Mouse (Mus musculus): ENCODE results near the gene P2ry1. TPM values are rescaled to one million over a fixed set of nuclear protein-coding genes. Genes with fewer than 3 reads are reported as not detected.

P2ry1 gene
- polyA plus RNA-seq, 1 experiment: 1.4 TPM

GRCm38 (mm10) chr3:60982109-60982508 lies 20.5 kb upstream of the P2ry1 start:
- H3K27me3 ChIP-seq (ENCODE audit: control insufficient read depth, insufficient read depth, low read length, poor library complexity, severe bottlenecking): no peaks in the 10 kb centered on the region
- H3K9ac ChIP-seq (ENCODE audit: low read depth, poor library complexity, severe bottlenecking): no peak overlapping the region
- no peaks in the 10 kb centered on the region for H3K36me3 ChIP-seq (ENCODE audit: control insufficient read depth, insufficient read depth, low read length, poor library complexity, severe bottlenecking)
- no peaks in the 10 kb centered on the region for H3K4me1 ChIP-seq (ENCODE audit: control insufficient read depth, insufficient read depth, low read length)
- H3K9me3 ChIP-seq (replicated peaks; ENCODE audit: control insufficient read depth, insufficient read depth, low read length, poor library complexity, severe bottlenecking): no peaks in the 10 kb centered on the region
- H3K4me3 ChIP-seq (ENCODE audit: low read depth, low read length): no peak overlapping the region
- no peak overlapping the region for H3K27ac ChIP-seq (ENCODE audit: insufficient read depth, low read length)
- no peak for TF ChIP-seq EP300 (IDR thresholded peaks at IDR 0.05; ENCODE audit: insufficient read depth, low read depth, low read length)
- no peak for TF ChIP-seq CTCF (IDR thresholded peaks at IDR 0.05; ENCODE audit: low read depth, low read length)
- no peak for TF ChIP-seq POLR2A (IDR thresholded peaks at IDR 0.05; ENCODE audit: insufficient read depth, low read length)

GRCm38 (mm10) chr3:60998064-60998463 lies 4.5 kb upstream of the P2ry1 start:
- no peak overlapping the region for H3K4me3 ChIP-seq (ENCODE audit: low read depth, low read length)
- no peaks in the 10 kb centered on the region for H3K36me3 ChIP-seq (ENCODE audit: control insufficient read depth, insufficient read depth, low read length, poor library complexity, severe bottlenecking)
- TF ChIP-seq POLR2A (IDR thresholded peaks at IDR 0.05; ENCODE audit: insufficient read depth, low read length): no peak
- no peak for TF ChIP-seq CTCF (IDR thresholded peaks at IDR 0.05; ENCODE audit: low read depth, low read length)
- TF ChIP-seq EP300 (IDR thresholded peaks at IDR 0.05; ENCODE audit: insufficient read depth, low read depth, low read length): no peak
- H3K9me3 ChIP-seq (replicated peaks; ENCODE audit: control insufficient read depth, insufficient read depth, low read length, poor library complexity, severe bottlenecking): no peaks in the 10 kb centered on the region
- H3K9ac ChIP-seq (ENCODE audit: low read depth, poor library complexity, severe bottlenecking): no peak overlapping the region
- peaks cover 2% of the 10 kb centered on the region; the same call in 1 of the 2 replicates for H3K27me3 ChIP-seq (ENCODE audit: control insufficient read depth, insufficient read depth, low read length, poor library complexity, severe bottlenecking)
- no peak overlapping the region for H3K27ac ChIP-seq (ENCODE audit: insufficient read depth, low read length)
- H3K4me1 ChIP-seq (ENCODE audit: control insufficient read depth, insufficient read depth, low read length): no peaks in the 10 kb centered on the region

GRCm38 (mm10) chr3:60999715-61000114 lies 2.9 kb upstream of the P2ry1 start:
- Histone ChIP-seq H3K4me3 (ENCODE audit: low read depth, low read length) (no peak overlapping the region), H3K27me3 (ENCODE audit: control insufficient read depth, insufficient read depth, low read length, poor library complexity, severe bottlenecking) (peaks cover 5% of the 10 kb centered on the region), H3K36me3 (ENCODE audit: control insufficient read depth, insufficient read depth, low read length, poor library complexity, severe bottlenecking) (no peaks in the 10 kb centered on the region), H3K9me3 (replicated peaks; ENCODE audit: control insufficient read depth, insufficient read depth, low read length, poor library complexity, severe bottlenecking) (no peaks in the 10 kb centered on the region), H3K4me1 (ENCODE audit: control insufficient read depth, insufficient read depth, low read length) (peaks cover 2% of the 10 kb centered on the region), H3K27ac (ENCODE audit: insufficient read depth, low read length) (no peak overlapping the region), H3K9ac (ENCODE audit: low read depth, poor library complexity, severe bottlenecking) (no peak overlapping the region)
- TF ChIP-seq POLR2A (IDR thresholded peaks at IDR 0.05; ENCODE audit: insufficient read depth, low read length) (no peak), CTCF (IDR thresholded peaks at IDR 0.05; ENCODE audit: low read depth, low read length) (no peak), EP300 (IDR thresholded peaks at IDR 0.05; ENCODE audit: insufficient read depth, low read depth, low read length) (no peak)

GRCm38 (mm10) chr3:61000747-61001146 lies 1.8 kb upstream of the P2ry1 start:
- Histone ChIP-seq H3K27ac (ENCODE audit: insufficient read depth, low read length) (no peak overlapping the region), H3K9ac (ENCODE audit: low read depth, poor library complexity, severe bottlenecking) (no peak overlapping the region), H3K36me3 (ENCODE audit: control insufficient read depth, insufficient read depth, low read length, poor library complexity, severe bottlenecking) (no peaks in the 10 kb centered on the region), H3K27me3 (ENCODE audit: control insufficient read depth, insufficient read depth, low read length, poor library complexity, severe bottlenecking) (peaks cover 7% of the 10 kb centered on the region), H3K4me1 (ENCODE audit: control insufficient read depth, insufficient read depth, low read length) (peaks cover 2% of the 10 kb centered on the region), H3K4me3 (ENCODE audit: low read depth, low read length) (no peak overlapping the region), H3K9me3 (replicated peaks; ENCODE audit: control insufficient read depth, insufficient read depth, low read length, poor library complexity, severe bottlenecking) (no peaks in the 10 kb centered on the region)
- TF ChIP-seq CTCF (IDR thresholded peaks at IDR 0.05; ENCODE audit: low read depth, low read length) (no peak), POLR2A (IDR thresholded peaks at IDR 0.05; ENCODE audit: insufficient read depth, low read length) (no peak), EP300 (IDR thresholded peaks at IDR 0.05; ENCODE audit: insufficient read depth, low read depth, low read length) (no peak)

- peak overlapping the region; percentile 54 for H3K9ac ChIP-seq (ENCODE audit: low read depth, poor library complexity, severe bottlenecking)
- H3K9me3 ChIP-seq (replicated peaks; ENCODE audit: control insufficient read depth, insufficient read depth, low read length, poor library complexity, severe bottlenecking): no peaks in the 10 kb centered on the region
- TF ChIP-seq EP300 (IDR thresholded peaks at IDR 0.05; ENCODE audit: insufficient read depth, low read depth, low read length) (no peak), POLR2A (IDR thresholded peaks at IDR 0.05; ENCODE audit: insufficient read depth, low read length) (no peak), CTCF (IDR thresholded peaks at IDR 0.05; ENCODE audit: low read depth, low read length) (no peak)
- no peaks in the 10 kb centered on the region for H3K36me3 ChIP-seq (ENCODE audit: control insufficient read depth, insufficient read depth, low read length, poor library complexity, severe bottlenecking)
- peaks cover 2% of the 10 kb centered on the region for H3K4me1 ChIP-seq (ENCODE audit: control insufficient read depth, insufficient read depth, low read length)
- no peak overlapping the region for H3K27ac ChIP-seq (ENCODE audit: insufficient read depth, low read length)
- peak overlapping the region; percentile 77 for H3K4me3 ChIP-seq (ENCODE audit: low read depth, low read length)
- H3K27me3 ChIP-seq (ENCODE audit: control insufficient read depth, insufficient read depth, low read length, poor library complexity, severe bottlenecking): peaks cover 7% of the 10 kb centered on the region
Measured at GRCm38 (mm10) chr3:61001852-61002586, 576 bp upstream of the P2ry1 start.

- Histone ChIP-seq H3K4me3 (ENCODE audit: low read depth, low read length) (no peak overlapping the region), H3K27me3 (ENCODE audit: control insufficient read depth, insufficient read depth, low read length, poor library complexity, severe bottlenecking) (peaks cover 7% of the 10 kb centered on the region), H3K4me1 (ENCODE audit: control insufficient read depth, insufficient read depth, low read length) (peaks cover 2% of the 10 kb centered on the region), H3K27ac (ENCODE audit: insufficient read depth, low read length) (no peak overlapping the region), H3K36me3 (ENCODE audit: control insufficient read depth, insufficient read depth, low read length, poor library complexity, severe bottlenecking) (no peaks in the 10 kb centered on the region), H3K9me3 (replicated peaks; ENCODE audit: control insufficient read depth, insufficient read depth, low read length, poor library complexity, severe bottlenecking) (no peaks in the 10 kb centered on the region), H3K9ac (ENCODE audit: low read depth, poor library complexity, severe bottlenecking) (no peak overlapping the region)
- TF ChIP-seq CTCF (IDR thresholded peaks at IDR 0.05; ENCODE audit: low read depth, low read length): no peak
- TF ChIP-seq EP300 (IDR thresholded peaks at IDR 0.05; ENCODE audit: insufficient read depth, low read depth, low read length): no peak
- TF ChIP-seq POLR2A (IDR thresholded peaks at IDR 0.05; ENCODE audit: insufficient read depth, low read length): no peak
Measured at GRCm38 (mm10) chr3:61004611-61005010, 2.0 kb downstream of the P2ry1 start.
